Mouse (Mus musculus): ENCODE data around the gene Pde8b. TPM values are rescaled to one million over a fixed set of nuclear protein-coding genes. Genes with fewer than 3 reads are reported as not detected.

Pde8b gene
- polyA plus RNA-seq, 1 experiment from 2014 or later: 6.9 TPM

- Histone ChIP-seq H3K9me3 (ENCODE audit: control insufficient read depth, low read length) (0 out of 2 replicates have a peak, but pooled peaks cover 9% of the 10 kb centered on the region), H3K4me2 (ENCODE audit: low read length) (no peak overlapping the region), H3K4me3 (ENCODE audit: low read depth, low read length) (no peak overlapping the region), H3K4me1 (replicated peaks; ENCODE audit: control insufficient read depth, insufficient read depth, low read length) (no peaks in the 10 kb centered on the region), H3K27me3 (replicated peaks; ENCODE audit: control insufficient read depth, insufficient read depth, low read length) (no peaks in the 10 kb centered on the region), H3K27ac (ENCODE audit: low read depth) (no peak overlapping the region), H3K36me3 (ENCODE audit: control insufficient read depth, insufficient read depth, low read length) (no peaks in the 10 kb centered on the region), H3K9ac (ENCODE audit: low read length) (no peak overlapping the region)
- DNase-seq (ENCODE audit: low spot score) (no peak), ATAC-seq (replicated peaks; ENCODE audit: low FRiP score, low TSS enrichment, low read depth) (no peak)
These were observed 105.4 kb downstream of the Pde8b start for GRCm38 (mm10) chr13:95144746-95145145.

GRCm38 (mm10) chr13:95140460-95141079 lies 109.6 kb downstream of the Pde8b start:
- H3K4me3 ChIP-seq (ENCODE audit: low read depth, low read length): no peak overlapping the region
- H3K9me3 ChIP-seq (ENCODE audit: control insufficient read depth, low read length): 0 out of 2 replicates have a peak, but pooled peaks cover 9% of the 10 kb centered on the region
- no peaks in the 10 kb centered on the region for H3K4me1 ChIP-seq (replicated peaks; ENCODE audit: control insufficient read depth, insufficient read depth, low read length)
- H3K9ac ChIP-seq (ENCODE audit: low read length): no peak overlapping the region
- 59% methylated on average over 4 of the region's 4 CpGs for WGBS
- H3K36me3 ChIP-seq (ENCODE audit: control insufficient read depth, insufficient read depth, low read length): no peaks in the 10 kb centered on the region
- no peak overlapping the region for H3K27ac ChIP-seq (ENCODE audit: low read depth)
- H3K4me2 ChIP-seq (ENCODE audit: low read length): no peak overlapping the region
- ATAC-seq (replicated peaks; ENCODE audit: low FRiP score, low TSS enrichment, low read depth) (no peak), DNase-seq (ENCODE audit: low spot score) (no peak)
- no peaks in the 10 kb centered on the region for H3K27me3 ChIP-seq (replicated peaks; ENCODE audit: control insufficient read depth, insufficient read depth, low read length)

GRCm38 (mm10) chr13:95135326-95136150 lies 114.6 kb downstream of the Pde8b start:
- ATAC-seq (replicated peaks; ENCODE audit: low FRiP score, low TSS enrichment, low read depth) (no peak), DNase-seq (ENCODE audit: low spot score) (no peak)
- H3K9ac ChIP-seq (ENCODE audit: low read length): no peak overlapping the region
- H3K4me1 ChIP-seq (replicated peaks; ENCODE audit: control insufficient read depth, insufficient read depth, low read length): no peaks in the 10 kb centered on the region
- no peak overlapping the region for H3K4me3 ChIP-seq (ENCODE audit: low read depth, low read length)
- no peak overlapping the region for H3K27ac ChIP-seq (ENCODE audit: low read depth)
- 87% methylated on average over 7 of the region's 7 CpGs for WGBS
- no peaks in the 10 kb centered on the region for H3K9me3 ChIP-seq (ENCODE audit: control insufficient read depth, low read length)
- H3K27me3 ChIP-seq (replicated peaks; ENCODE audit: control insufficient read depth, insufficient read depth, low read length): no peaks in the 10 kb centered on the region
- H3K36me3 ChIP-seq (ENCODE audit: control insufficient read depth, insufficient read depth, low read length): no peaks in the 10 kb centered on the region
- H3K4me2 ChIP-seq (ENCODE audit: low read length): no peak overlapping the region

- ATAC-seq (replicated peaks; ENCODE audit: low FRiP score, low TSS enrichment, low read depth) (no peak), DNase-seq (ENCODE audit: low spot score) (no peak)
- no peaks in the 10 kb centered on the region for H3K27me3 ChIP-seq (replicated peaks; ENCODE audit: control insufficient read depth, insufficient read depth, low read length)
- H3K9ac ChIP-seq (ENCODE audit: low read length): no peak overlapping the region
- no peaks in the 10 kb centered on the region for H3K36me3 ChIP-seq (ENCODE audit: control insufficient read depth, insufficient read depth, low read length)
- no peaks in the 10 kb centered on the region for H3K4me1 ChIP-seq (replicated peaks; ENCODE audit: control insufficient read depth, insufficient read depth, low read length)
- no peak overlapping the region for H3K4me2 ChIP-seq (ENCODE audit: low read length)
- no peaks in the 10 kb centered on the region for H3K9me3 ChIP-seq (ENCODE audit: control insufficient read depth, low read length)
- 70% methylated on average over 4 of the region's 4 CpGs for WGBS
- H3K27ac ChIP-seq (ENCODE audit: low read depth): no peak overlapping the region
- no peak overlapping the region for H3K4me3 ChIP-seq (ENCODE audit: low read depth, low read length)
These were observed 118.3 kb downstream of the Pde8b start for GRCm38 (mm10) chr13:95131848-95132247.

GRCm38 (mm10) chr13:95131041-95131440 lies 119.1 kb downstream of the Pde8b start:
- no peaks in the 10 kb centered on the region for H3K27me3 ChIP-seq (replicated peaks; ENCODE audit: control insufficient read depth, insufficient read depth, low read length)
- ATAC-seq (replicated peaks; ENCODE audit: low FRiP score, low TSS enrichment, low read depth) (no peak), DNase-seq (ENCODE audit: low spot score) (no peak)
- no peak overlapping the region for H3K27ac ChIP-seq (ENCODE audit: low read depth)
- no peak overlapping the region for H3K4me3 ChIP-seq (ENCODE audit: low read depth, low read length)
- H3K9me3 ChIP-seq (ENCODE audit: control insufficient read depth, low read length): no peaks in the 10 kb centered on the region
- no peak overlapping the region for H3K9ac ChIP-seq (ENCODE audit: low read length)
- no peak overlapping the region for H3K4me2 ChIP-seq (ENCODE audit: low read length)
- H3K36me3 ChIP-seq (ENCODE audit: control insufficient read depth, insufficient read depth, low read length): no peaks in the 10 kb centered on the region
- 83% methylated on average over 1 of the region's 1 CpGs for WGBS
- H3K4me1 ChIP-seq (replicated peaks; ENCODE audit: control insufficient read depth, insufficient read depth, low read length): no peaks in the 10 kb centered on the region

- Histone ChIP-seq H3K9ac (ENCODE audit: low read length) (no peak overlapping the region), H3K27me3 (replicated peaks; ENCODE audit: control insufficient read depth, insufficient read depth, low read length) (no peaks in the 10 kb centered on the region), H3K9me3 (ENCODE audit: control insufficient read depth, low read length) (no peaks in the 10 kb centered on the region), H3K4me1 (replicated peaks; ENCODE audit: control insufficient read depth, insufficient read depth, low read length) (no peaks in the 10 kb centered on the region; the same call in 1 of the 2 replicates), H3K4me2 (ENCODE audit: low read length) (no peak overlapping the region), H3K27ac (ENCODE audit: low read depth) (no peak overlapping the region), H3K4me3 (ENCODE audit: low read depth, low read length) (no peak overlapping the region), H3K36me3 (ENCODE audit: control insufficient read depth, insufficient read depth, low read length) (no peaks in the 10 kb centered on the region)
- ATAC-seq (replicated peaks; ENCODE audit: low FRiP score, low TSS enrichment, low read depth) (no peak), DNase-seq (ENCODE audit: low spot score) (no peak)
- WGBS: 54% methylated on average over 10 of the region's 10 CpGs
These were observed 122.8 kb downstream of the Pde8b start for GRCm38 (mm10) chr13:95127288-95127687.

- WGBS: 91% methylated on average over 10 of the region's 10 CpGs
These were observed 123.3 kb downstream of the Pde8b start for GRCm38 (mm10) chr13:95126801-95127200.

GRCm38 (mm10) chr13:95125546-95126215 lies 124.5 kb downstream of the Pde8b start:
- no peaks in the 10 kb centered on the region for H3K36me3 ChIP-seq (ENCODE audit: control insufficient read depth, insufficient read depth, low read length)
- ATAC-seq (replicated peaks; ENCODE audit: low FRiP score, low TSS enrichment, low read depth): no peak
- no peak for DNase-seq (ENCODE audit: low spot score)
- H3K4me2 ChIP-seq (ENCODE audit: low read length): no peak overlapping the region
- H3K4me3 ChIP-seq (ENCODE audit: low read depth, low read length): no peak overlapping the region
- no peak overlapping the region for H3K9ac ChIP-seq (ENCODE audit: low read length)
- H3K4me1 ChIP-seq (replicated peaks; ENCODE audit: control insufficient read depth, insufficient read depth, low read length): no peaks in the 10 kb centered on the region; the same call in 1 of the 2 replicates
- H3K27me3 ChIP-seq (replicated peaks; ENCODE audit: control insufficient read depth, insufficient read depth, low read length): no peaks in the 10 kb centered on the region
- H3K27ac ChIP-seq (ENCODE audit: low read depth): no peak overlapping the region
- 93% methylated on average over 4 of the region's 4 CpGs for WGBS
- no peaks in the 10 kb centered on the region for H3K9me3 ChIP-seq (ENCODE audit: control insufficient read depth, low read length)

More at GRCm38 (mm10) chr13:95126801-95127200, 123.3 kb downstream of the Pde8b start:
- Histone ChIP-seq H3K9me3 (ENCODE audit: control insufficient read depth, low read length) (no peaks in the 10 kb centered on the region), H3K9ac (ENCODE audit: low read length) (no peak overlapping the region), H3K27me3 (replicated peaks; ENCODE audit: control insufficient read depth, insufficient read depth, low read length) (no peaks in the 10 kb centered on the region), H3K36me3 (ENCODE audit: control insufficient read depth, insufficient read depth, low read length) (no peaks in the 10 kb centered on the region), H3K27ac (ENCODE audit: low read depth) (no peak overlapping the region), H3K4me2 (ENCODE audit: low read length) (no peak overlapping the region), H3K4me3 (ENCODE audit: low read depth, low read length) (no peak overlapping the region), H3K4me1 (replicated peaks; ENCODE audit: control insufficient read depth, insufficient read depth, low read length) (no peaks in the 10 kb centered on the region; the same call in 1 of the 2 replicates)
- ATAC-seq (replicated peaks; ENCODE audit: low FRiP score, low TSS enrichment, low read depth) (no peak), DNase-seq (ENCODE audit: low spot score) (no peak)
